Mouse (Mus musculus) thymus, adult 2 months (tissue): ENCODE measurements around the gene Epor.

Source experiments
- CTCF ChIP-seq: fragments of 200-500 bp; IDR thresholded peaks from 2 replicates; pipeline ENCODE4 v1.5.1; 2012; ENCODE audit warnings: mild to moderate bottlenecking, control low read depth, low read length, moderate library complexity, borderline replicate concordance; ENCODE audit not compliant: control insufficient read depth, poor library complexity, insufficient read depth; ENCODE audit errors: extremely low read depth
- POLR2A ChIP-seq: fragments of 200-500 bp; IDR thresholded peaks from 2 replicates; pipeline ENCODE4 v1.6.1; 2012; ENCODE audit warnings: mild to moderate bottlenecking, low read length, control low read depth, moderate library complexity; ENCODE audit not compliant: control insufficient read depth, poor library complexity, insufficient read depth; ENCODE audit errors: extremely low read depth

- TF ChIP-seq POLR2A (no peak), CTCF (no peak)
These were observed 45.7 kb downstream of the Epor start for GRCm38 (mm10) chr9:21917493-21918034.
